Mouse (Mus musculus) right cerebral cortex, postnatal 4 days (tissue): ENCODE measurements at regions not wholly inside any gene's neighbourhood (a gene's known extent, or its start where the extent isn't known, plus 50 kb on each side); places are given as distances from the start of the nearest gene placed in this dataset.

Experiments used
- DNase-seq: peaks from one replicate; pipeline ENCODE4 v3.0.0-alpha.2; 2022

DNA sequence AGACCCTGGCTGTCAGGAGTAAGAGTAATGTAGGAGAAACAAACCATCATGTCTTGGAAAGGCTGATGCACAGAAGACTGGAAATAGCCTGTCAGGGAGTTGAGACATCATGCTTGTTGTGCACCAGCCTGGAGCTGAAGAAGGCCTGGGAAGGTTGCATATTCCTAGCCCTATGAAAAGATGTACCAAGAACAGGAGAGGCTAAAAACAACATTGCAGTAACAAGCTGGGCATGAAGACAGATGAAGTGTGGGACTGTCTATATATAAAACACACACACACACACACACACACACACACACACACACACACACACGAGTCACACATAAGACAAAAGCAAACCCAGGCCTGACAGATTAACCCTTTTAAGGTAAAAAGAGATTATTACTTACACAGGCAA lies 185.1 kb upstream of the Tmem72 start:
- DNase-seq: no peak

DNA sequence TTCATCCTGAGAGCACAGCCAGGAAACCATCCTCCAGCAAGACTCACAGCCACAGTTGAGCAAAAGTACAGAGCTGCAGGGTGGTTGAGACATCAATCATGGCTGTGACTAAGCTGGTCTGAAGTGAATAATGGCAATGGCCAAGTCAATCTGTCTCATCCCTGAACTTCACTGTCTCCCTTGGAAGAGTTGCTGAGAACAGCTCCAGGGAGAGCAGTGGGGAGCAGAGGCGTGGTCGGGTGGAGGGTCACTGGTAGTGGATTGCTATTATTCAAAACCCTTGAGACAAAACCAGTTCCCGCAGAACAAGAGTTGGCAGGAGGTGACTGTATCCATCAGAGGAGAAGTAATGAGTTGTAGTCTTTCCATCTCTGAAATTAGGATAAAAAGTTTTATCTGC lies 185.7 kb upstream of the Tmem72 start:
- no peak for DNase-seq

DNA sequence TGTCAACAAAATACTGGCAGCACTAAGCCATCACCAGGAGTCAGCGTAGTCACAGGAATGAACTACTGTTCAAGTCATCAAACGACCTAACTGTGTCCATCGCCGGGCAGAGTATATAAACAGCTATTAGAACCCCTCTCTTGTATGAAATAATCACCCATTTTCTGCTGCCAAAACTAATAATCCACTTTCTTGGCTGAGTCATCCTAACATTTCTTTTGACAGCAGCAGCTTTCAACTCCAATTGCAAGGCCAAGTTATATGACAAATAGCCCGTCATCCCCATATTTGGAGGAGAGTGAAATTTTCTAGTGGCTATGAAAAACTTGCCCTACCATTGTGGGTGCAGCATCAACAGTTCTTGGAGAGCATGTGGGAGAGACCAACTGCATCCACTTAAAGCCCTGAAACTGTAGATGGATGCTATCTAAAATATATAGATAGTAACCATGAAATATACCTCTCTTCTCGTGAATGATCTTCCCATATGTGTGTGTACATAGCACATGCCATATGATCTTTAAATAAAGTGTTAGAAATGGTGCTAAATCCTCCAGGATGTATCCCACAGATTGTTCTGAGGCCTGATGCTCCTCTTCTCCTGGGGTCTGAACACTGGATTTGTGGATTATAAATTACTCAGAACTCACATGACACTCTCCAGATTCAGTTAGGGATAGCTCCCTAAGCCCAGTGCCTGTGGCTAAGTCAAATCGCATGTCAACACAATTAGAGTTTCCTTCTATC lies 189.9 kb upstream of the Tmem72 start:
- DNase-seq: no peak

DNA sequence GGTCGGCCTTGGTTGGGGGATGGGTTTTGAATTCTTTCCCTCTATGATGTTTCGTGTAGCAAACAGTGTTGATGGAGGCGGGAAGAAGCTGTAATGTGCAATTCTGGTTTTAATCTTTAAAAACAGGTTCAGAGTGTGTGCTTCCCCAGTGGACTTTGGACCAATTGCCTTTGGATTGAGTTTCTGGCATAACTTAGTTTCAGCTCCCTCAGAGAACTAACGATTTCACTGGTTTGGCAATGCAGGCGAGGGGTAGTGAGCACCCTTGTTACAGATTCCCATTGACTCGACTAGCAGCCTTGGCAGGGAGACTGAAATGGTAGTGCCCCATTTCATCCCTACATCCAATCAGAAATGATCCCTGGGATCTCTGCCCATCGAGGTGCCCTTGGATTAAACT lies 193.9 kb upstream of the Tmem72 start:
- no peak for DNase-seq

DNA sequence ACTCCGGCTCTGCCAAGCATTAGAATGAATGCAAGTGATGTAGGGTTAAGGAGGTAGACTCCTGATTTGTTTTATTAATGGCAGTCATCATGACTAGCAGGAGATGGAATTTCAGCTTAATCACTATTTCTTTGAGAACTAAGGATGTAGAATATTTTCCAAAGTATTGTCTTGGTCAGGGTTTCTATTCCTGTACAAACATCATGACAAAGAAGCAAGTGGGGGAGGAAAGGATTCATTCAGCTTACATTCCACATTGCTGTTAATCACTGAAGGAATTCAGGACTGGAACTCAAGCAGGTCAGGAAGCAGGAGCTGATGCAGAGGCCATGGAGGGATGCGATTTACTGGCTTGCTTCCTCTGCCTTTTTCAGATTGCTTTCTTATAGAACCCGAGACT lies 195.4 kb upstream of the Tmem72 start:
- DNase-seq: no peak

DNA sequence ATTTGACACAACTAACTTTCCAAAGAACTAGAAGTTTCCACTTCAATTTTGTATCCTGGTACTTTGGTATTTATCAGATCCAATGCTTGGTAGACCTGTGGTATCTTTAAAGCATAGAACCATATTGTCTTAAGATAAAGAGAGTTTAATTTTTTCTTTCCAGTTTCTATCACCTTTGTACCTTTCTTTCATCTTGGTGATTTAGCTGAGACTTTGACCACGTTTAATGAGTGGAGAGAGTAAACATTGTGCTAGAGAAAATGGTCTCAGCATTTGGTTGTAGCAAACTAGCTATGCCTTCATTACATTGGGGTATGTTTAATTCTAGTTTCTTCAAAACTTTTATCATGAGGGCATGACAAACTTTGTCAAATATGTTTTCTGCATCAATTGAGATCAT lies 197.4 kb upstream of the Tmem72 start:
- DNase-seq: no peak

DNA sequence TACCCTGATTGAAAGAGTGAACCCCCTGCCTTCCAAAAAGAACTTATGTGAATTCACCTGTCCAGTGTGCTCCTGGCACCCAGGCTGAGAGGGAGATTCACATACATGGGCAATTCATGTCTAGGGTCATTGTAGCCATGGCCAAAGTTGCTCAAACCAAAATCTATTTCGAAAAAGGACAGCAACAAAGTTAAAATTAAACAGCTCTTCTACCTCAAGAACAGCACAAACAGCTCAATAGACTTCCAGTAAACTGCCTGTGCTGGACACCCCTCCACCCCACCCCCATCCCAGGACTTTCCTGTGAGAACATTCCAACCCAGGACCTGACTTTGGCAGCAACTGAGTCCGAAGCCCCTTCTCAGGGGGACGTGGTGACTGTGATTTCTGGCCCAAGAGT lies 218.3 kb upstream of the Tmem72 start:
- no peak for DNase-seq

DNA sequence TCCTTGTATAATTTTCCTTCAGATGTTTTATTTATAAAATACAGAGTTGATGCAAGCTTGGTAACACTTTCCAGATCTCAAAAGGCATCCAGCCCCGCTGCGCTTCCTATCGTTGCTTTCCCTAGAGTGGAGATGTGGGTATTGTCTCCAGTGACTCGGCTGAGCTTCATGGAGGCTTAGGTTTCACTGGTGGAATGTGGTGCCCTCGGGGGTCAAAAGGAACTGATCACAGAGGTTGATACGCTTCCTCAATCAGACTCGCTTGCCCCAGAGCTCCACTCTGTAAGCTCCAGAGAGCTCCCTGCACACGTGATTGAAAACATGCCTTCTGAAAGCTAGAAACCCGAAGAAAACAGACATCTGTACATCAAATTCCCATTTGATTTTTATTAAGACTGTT lies 224.9 kb upstream of the Tmem72 start:
- DNase-seq: no peak

DNA sequence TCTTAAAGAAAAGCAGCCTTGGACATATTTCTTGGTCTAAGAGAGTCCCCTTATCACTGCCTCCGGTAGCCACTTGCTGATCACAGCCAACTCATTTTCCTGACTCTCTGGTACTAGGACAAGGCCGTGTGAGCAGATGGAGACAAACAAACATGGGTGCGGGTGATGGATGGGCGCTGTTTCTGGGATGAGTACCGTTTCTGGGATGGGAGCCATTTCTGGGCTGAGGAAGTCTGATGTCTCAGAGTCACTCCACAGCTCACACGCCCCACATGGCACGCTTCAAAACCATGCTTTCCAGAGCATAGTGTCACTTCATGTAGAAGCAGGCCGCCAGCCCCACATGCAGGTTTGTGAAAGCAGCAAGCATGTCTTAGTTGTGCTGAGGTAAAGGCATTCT lies 225.6 kb upstream of the Cxcl12 start:
- no peak for DNase-seq

DNA sequence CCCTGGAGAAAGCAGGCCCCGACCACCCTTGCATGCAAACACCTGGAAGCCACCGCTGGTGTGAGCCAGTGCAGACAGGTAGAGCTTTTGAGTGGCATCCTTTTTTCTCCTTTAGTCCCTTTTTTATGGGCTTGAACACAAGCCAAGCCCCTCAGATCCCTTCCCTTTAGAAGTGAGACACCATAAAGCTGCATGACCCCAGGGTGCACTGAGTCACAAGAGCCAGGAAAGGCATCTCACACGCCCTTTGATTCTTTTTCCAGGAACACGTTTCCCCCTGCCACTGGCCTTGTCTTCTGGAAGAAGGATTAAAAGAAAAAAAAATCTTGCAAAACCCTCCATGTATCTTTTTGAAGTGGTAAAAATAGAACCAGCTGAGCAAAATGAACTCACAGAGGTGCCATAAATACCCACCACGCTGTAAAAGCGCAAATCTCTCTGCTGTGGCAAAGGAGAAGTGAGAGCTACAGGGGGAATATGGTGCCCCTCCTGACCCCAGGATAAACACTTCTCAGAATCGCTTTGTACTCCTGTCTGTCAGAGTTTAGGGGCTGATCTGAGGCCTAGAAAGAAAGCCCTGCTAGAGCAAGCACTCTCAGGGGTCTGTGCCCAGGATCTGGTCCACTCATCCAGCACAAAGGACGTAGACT lies 222.1 kb upstream of the Cxcl12 start:
- DNase-seq: no peak

DNA sequence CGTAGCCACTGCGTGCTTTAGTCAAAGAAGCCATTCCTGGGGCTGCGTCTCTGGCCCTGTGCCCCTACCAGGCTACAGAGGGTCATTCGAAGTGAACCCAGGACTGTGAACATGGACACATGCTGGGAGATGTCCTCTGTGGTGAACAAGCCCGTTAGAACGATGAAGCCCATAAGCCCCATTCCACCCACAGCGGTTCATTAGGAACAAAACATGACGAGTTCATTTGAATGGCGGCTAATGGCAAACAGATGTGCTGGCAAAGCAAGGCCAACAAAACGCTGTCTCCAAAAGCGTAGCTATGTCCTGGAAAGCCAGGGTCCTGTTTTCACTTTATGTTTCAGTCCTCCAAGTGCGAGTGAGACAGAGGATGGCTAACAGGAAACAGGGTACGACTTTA lies 208.7 kb upstream of the Cxcl12 start:
- no peak for DNase-seq

DNA sequence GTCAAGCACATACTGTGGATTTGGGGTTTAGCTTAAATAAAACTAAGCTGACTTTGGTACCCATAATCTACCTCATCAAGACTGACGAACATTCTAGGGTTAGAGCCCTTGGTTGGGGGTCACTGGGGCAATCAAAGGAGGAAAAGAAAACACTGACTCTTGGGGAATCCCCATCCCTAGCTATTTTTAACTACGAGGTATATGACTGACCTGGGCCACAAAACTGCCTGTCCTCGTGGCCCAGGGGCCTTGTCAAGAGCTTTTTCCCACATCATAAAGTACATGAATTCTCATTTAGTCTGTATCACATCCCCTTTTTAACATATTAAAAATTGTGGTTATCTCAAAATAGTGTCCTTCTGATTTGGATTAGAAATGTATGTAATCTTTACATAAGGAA lies 207.7 kb upstream of the Cxcl12 start:
- DNase-seq: no peak

DNA sequence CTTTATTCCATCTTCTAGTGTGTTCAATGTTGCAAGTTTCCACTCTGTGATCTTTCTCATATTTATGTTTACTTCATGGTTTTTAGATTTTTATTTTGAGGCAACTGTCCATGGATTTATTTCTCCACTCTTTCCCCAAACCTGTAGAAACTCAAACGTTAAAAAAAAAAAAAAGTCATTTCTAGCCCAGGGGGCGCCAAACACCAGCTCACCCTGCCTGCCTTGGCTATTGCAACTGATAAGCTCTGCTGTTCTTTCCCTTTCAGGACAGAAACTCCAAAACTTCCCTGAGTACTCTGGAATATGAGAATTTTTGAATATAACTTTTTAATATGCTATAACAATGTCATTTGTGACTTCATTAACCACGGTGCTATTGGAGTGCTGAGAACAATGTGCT lies 201.9 kb upstream of the Cxcl12 start:
- no peak for DNase-seq

DNA sequence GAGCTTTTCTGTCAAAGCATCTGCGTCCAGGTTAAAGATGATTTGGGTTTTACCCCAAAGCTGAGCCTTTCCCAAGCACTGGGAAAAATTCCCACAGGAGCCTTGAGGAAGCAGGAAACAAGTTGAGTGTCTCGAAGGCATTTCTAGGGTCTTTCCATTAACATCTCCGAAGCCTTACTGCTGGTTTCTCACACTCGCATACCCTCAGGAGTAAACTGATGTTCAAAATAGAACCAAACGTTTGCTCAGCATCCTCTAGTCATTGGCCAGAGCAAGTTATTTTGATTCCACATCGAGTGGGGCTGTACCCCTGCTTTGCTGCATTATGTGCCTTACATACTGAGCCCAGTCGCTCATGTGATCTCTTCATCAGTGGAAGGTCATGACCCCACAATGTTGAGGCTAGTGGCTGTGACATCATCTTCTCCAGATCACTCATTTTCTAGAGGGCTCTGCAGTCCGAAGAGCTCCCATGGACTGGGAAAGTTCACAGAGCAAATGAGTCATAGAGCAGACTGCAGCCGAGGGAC lies 198.9 kb upstream of the Cxcl12 start:
- no peak for DNase-seq

DNA sequence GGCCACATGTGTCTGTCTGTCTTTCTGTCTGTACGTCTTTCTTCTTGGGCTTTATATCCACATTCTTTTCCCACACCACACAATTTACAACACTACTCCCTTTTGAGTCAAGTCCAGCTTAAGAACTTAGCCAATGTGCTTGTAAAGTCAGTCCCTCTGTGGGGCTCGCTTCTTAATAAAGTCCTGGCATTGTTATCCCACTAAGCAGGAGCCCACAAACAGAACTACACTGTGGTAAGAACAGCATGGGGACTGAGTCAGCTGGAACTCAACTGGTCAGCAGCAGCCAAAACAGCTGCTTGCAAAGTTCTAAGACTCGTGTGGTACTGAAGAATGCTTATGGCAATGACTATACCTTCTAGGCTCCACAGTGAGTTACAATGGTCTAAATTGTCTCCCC lies 193.5 kb upstream of the Cxcl12 start:
- DNase-seq: no peak

DNA sequence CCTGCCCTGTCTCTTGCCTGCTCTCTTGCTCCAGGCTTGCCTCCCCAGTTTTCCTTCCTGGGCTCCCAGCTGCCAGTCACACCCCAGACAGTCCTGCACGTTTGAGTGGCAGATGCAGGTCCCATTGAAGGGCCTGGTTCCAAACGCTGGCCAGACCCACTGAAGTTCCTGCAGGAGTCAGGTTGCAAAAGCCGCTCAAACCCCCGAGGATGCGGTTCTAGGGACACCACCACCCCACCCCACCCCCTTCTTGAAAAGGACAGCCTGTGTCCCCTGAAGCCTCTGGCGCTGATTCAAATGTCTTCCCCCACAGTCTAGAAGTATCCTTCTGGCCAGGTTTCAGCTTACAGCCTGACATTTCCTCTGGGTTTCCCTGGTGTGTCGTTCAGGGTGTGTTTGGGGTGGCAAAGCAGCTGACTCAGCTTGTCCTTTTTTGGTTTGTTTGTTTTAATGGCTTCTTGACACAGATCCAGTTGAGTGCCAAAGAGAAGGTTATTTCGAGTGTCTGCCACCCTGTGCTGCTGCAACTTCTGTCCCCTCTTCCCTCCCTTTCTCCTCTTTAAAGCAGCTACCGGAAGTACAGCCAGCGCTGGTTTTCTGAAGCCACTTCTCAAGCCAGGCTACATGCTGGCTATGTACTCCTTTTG lies 187.9 kb upstream of the Cxcl12 start:
- DNase-seq: no peak

DNA sequence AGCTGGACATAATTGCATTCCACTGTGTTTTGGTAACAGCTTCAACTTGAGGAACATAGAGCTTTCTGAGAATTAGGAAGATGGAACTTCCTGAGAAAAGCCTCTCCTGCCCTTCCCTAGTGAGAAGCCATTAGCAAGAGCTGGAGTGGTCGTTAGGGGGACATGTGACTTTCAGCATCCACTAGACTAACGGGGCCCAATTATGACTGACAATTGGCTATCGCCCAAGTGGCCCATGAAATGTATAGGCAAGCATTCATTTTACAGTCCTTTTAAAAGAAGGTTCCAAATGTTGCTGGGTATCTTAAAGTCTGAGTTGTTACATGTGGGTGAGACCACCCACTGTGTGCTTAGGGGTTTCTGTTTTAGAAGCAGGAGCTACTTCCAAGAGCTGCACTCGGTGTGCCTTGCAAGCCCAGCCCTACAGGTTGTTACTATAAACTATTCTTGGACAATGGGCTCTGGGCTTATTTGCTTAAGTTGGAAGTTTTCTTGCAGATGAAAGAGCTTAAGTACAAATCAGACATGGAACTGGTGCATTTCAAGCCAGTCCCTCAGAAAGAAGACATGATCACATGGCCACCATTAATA lies 183.1 kb upstream of the Cxcl12 start:
- DNase-seq: no peak

DNA sequence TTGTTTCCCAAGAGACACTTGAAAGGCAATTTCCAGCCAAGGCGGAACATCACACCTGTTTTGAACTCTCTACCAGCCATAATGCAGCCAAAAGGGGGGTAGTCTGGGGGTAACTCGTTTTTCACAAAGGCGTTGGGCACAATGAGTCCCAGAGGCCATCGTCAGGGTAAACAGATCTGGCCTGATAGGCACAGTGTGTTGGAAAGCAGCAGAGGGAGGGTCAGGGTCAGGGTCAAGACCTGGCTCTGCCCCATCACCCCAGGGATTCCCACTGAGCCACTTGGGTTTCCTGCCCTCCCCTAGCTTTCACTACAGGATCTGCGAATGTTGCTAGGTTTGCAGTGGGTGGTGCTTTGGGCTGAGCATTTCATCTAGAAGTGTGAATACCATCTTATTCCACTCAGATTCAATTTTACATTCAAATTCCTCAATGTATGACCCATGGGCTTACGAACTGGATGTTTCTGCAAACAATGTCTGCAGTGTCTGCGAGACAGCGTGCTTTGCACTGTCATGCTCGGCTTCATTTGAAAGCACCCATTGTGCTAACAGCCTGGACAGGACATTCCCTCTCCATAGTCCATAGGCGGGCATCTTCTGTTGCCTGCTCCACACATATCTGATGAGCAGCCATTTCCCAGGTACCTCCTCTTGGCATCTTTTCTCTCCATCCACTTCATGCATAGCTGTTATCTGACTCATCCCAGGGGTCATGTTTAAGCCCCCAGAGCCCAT lies 181.9 kb upstream of the Cxcl12 start:
- no peak for DNase-seq

DNA sequence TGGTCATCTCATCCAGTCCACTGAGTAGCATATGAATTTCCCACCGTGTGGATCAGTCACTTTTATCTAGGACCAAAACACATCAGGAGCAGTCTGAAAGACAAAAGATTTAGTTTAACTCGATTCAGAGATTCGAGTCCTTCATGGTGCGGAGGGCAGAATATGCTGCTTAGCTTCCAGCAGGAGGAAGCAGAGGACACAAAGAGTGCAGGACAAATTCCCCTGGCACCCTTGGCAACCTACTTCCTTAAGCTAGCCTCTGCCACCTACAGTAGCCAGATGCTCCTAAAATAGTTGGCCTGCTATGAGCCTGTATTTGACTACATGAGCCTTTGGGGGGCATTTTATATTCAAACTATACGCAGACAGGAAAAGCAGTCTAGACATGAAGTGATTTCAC lies 181.1 kb upstream of the Cxcl12 start:
- DNase-seq: no peak

DNA sequence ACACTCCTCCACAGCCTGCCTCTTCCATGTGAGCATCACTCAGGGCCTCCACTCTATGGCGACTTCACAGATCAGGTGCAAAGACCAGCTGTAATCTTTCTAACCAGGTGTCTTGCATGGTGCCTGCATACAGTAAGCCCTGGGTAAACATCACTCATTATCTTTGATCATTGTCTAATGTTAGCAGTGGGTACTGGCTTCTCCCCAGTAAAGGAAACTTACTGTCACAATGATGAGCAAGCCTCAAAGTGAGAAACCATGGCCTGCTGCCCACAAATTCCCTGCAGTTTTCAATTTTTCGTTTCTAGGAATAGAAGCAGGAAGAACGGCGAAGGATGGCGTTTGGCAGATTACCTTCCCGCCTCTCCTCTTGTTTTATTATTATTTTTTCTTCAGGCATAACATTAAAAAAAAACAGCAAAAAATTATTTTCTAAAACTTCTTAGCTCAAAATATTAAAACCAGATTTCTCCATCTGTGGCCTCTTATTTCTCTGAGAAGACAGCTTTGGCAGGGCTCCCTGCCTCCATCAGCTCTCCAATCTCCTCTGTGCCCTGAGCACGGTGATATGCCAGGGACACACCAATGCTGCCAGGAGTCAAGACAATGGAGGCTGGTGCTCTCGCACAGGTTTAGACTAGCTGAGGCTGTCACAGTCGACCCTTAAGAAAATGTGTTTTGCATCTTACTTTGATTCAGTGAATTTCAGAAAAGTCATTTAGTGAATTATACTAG lies 169.2 kb upstream of the Cxcl12 start:
- peak; percentile 10 for DNase-seq

DNA sequence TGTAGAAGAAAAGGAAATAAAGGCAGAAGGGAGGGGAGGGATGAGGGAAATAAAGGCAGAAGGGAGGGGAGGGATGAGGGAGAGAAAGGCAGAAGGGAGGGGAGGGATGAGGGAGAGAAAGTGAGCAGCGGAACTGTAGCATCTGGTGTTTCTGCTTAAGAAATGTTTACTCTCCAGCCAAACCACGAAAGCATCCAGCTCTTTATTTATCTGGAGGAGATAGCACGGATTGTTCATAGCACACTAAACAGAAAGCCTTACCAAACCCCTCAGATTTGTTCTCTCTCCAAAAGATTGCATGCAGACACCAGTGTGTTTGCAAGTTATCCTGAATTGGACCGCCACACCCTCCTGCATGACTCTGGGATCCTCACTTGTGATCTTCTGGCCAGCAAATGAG lies 168.4 kb upstream of the Cxcl12 start:
- DNase-seq: no peak

DNA sequence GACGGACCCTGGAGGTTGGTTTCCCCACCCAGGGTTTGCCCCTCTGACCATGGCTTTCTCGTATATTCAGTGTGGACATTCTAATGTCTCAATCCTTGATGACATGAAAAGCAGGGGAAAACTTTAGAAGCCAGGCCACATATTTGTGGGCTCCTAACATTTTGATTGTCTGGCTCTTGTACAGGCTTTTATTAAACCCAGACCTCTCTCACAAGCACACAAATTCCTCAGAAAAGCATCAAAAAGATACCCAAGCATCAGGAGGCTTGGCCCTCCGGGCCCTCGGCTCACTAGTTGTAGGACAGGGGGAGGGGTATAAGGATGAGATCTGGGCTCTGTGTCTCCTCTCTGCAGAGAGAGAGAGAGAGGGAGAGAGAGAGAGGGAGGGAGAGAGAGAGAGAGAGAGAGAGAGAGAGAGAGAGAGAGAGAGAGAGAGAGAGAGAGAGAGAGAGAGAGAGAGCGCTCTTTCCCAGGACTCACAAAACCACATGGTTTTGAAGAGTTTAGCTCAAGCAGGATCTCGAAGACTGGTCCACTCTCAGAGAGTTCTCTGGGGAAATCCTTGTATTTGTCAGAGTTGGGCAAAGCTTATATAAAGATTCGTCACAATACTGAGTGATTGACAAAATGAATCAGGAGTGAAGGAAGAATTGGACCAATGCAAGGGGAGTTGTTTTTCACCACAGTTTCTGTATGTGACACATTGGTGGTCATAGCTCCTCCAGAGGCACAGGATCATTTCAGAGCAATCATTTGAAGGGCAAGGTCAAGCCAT lies 167.2 kb upstream of the Cxcl12 start:
- no peak for DNase-seq
